Mouse (Mus musculus) limb, embryonic 13.5 days (tissue): ENCODE measurements at regions not wholly inside any gene's neighbourhood (a gene's known extent, or its start where the extent isn't known, plus 50 kb on each side); places are given as distances from the start of the nearest gene placed in this dataset.

Source experiments
- ATAC-seq: fragments of 200-750 bp; cut with Nextera tagmentation; 2 replicates; pipeline ENCODE4 v1.8.0; 2017; ENCODE audit warnings: low read depth, moderate number of reproducible peaks, moderate TSS enrichment; ENCODE audit not compliant: low FRiP score
- H3K27ac ChIP-seq: fragments of 300-500 bp; sonication (generic); 2 replicates; pipeline ENCODE4 v1.5.1; 2015; ENCODE audit warnings: inconsistent platforms, mild to moderate bottlenecking, moderate library complexity
- H3K27me3 ChIP-seq: fragments of 300-500 bp; sonication (generic); 2 replicates; pipeline ENCODE4 v1.6.1; 2015; ENCODE audit warnings: mild to moderate bottlenecking, inconsistent platforms
- H3K36me3 ChIP-seq: fragments of 300-500 bp; sonication (generic); 2 replicates; pipeline ENCODE4 v1.6.1; 2015; ENCODE audit warnings: inconsistent platforms, mild to moderate bottlenecking, moderate library complexity
- H3K4me1 ChIP-seq: fragments of 300-500 bp; sonication (generic); 2 replicates; pipeline ENCODE4 v1.6.1; 2015; ENCODE audit warnings: inconsistent platforms
- H3K4me2 ChIP-seq: fragments of 300-500 bp; sonication (generic); replicated peaks from 2 replicates; pipeline ENCODE4 v1.6.1; 2015; ENCODE audit warnings: inconsistent platforms, mild to moderate bottlenecking, moderate library complexity
- H3K4me3 ChIP-seq: fragments of 300-500 bp; sonication (generic); 2 replicates; pipeline ENCODE4 v1.5.1; 2015; ENCODE audit warnings: moderate library complexity, mild to moderate bottlenecking, inconsistent platforms
- H3K9ac ChIP-seq: fragments of 300-500 bp; sonication (generic); 2 replicates; pipeline ENCODE4 v1.6.1; 2015; ENCODE audit warnings: mild to moderate bottlenecking, inconsistent platforms
- H3K9me3 ChIP-seq: fragments of 300-500 bp; sonication (generic); 2 replicates; pipeline ENCODE4 v1.6.1; 2016; ENCODE audit warnings: inconsistent platforms
- WGBS: fragments of 180-500 bp; shearing (Covaris S2); methylation state at CpG from one replicate; pipeline ENCODE4 v1.1.7; 2015; 5-methylcytosine and 5-hydroxymethylcytosine counted together

DNA sequence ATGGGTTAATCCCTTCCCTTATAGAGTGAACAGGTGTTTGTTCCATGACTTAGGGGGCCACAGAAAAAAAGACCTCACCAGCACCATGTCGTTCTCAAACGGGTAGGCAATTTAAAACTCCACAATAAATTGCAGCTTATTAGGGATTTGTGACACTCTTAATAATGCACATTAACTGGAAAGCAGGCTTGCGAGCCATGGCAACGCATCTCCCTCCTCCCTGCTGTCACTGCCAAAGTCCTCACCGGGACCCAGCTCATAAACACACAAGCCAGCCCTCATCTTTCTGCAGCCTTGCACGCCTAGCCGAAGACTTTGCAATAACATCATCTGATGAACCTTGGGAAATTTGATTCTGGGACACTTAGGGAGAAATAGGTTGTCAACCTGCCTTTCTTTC is 152.3 kb upstream of the Dio3 start:
- no peaks in the 10 kb centered on the region for H3K4me1 ChIP-seq
- H3K27ac ChIP-seq: no peak overlapping the region
- ATAC-seq: no peak
- no peaks in the 10 kb centered on the region for H3K9me3 ChIP-seq
- H3K4me2 ChIP-seq: no peak overlapping the region
- no peak overlapping the region for H3K9ac ChIP-seq
- peaks cover 33% of the 10 kb centered on the region for H3K27me3 ChIP-seq
- no peak overlapping the region for H3K4me3 ChIP-seq
- H3K36me3 ChIP-seq: no peaks in the 10 kb centered on the region
- 48% methylated on average over 7 of the region's 7 CpGs for WGBS

DNA sequence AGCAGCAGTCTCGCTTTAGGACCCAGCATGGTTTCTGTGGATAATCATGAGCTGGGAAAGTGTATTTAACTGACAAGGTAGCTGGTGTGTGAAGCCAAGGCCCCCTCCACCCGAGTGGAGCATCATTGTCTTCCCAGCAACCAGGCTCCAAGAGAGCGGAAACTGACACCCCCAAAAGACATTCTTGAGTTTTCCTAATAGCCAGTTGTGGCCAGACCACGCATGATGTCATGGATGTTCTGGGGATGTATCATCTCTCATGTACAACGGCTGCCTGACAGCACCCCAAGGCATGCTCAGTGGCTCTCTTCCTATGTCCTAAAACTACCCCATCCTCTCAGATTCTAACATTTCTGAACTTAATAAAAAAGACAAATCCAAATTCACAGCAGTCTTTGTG is 133.5 kb upstream of the Dio3 start:
- Histone ChIP-seq H3K9me3 (peaks cover 5% of the 10 kb centered on the region), H3K4me2 (no peak overlapping the region), H3K36me3 (no peaks in the 10 kb centered on the region), H3K27me3 (peaks cover 70% of the 10 kb centered on the region), H3K4me1 (no peaks in the 10 kb centered on the region), H3K9ac (no peak overlapping the region), H3K4me3 (no peak overlapping the region), H3K27ac (no peak overlapping the region)
- ATAC-seq: no peak
- 78% methylated on average over 5 of the region's 5 CpGs for WGBS

DNA sequence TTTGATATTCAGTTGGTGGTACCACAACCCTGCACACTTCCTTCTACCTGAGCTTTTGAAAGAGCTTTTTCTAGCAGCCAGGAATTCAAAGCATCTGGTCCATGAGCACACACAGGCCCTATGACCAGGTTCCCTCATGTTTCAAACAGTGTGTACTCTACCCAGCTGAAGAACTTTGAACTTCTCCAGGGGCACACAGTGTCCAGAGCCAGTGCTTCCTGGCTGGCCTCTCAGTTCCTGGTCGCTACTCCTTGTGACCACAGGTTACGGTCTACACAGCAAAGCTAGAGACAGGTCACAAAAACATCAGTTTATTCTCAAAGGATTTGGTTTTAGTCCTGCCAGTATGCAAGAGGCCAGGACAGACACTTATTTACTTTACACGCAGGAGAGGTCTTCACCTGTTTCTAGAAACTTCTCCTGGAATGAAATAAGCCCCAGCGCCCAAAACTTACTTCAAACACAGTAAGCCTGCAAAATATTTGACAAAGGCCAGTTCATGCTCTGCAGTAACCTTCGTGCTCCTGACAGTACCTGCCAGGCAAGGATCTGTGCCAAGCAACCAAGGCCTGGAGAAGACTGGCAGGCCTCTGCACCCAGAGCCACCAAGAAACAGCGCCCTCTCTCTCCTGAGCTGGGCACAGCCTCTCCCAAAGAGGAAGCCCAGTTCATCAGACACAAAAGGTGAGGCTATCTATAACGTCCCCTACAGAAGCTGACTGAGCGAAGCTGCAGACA is 124.5 kb upstream of the Dio3 start:
- peaks cover 78% of the 10 kb centered on the region for H3K27me3 ChIP-seq
- H3K9me3 ChIP-seq: peaks cover 5% of the 10 kb centered on the region
- H3K4me1 ChIP-seq: peaks cover 35% of the 10 kb centered on the region
- no peak overlapping the region for H3K27ac ChIP-seq
- no peaks in the 10 kb centered on the region for H3K36me3 ChIP-seq
- 87% methylated on average over 8 of the region's 8 CpGs for WGBS
- no peak overlapping the region for H3K4me2 ChIP-seq
- ATAC-seq: no peak
- H3K4me3 ChIP-seq: no peak overlapping the region
- no peak overlapping the region for H3K9ac ChIP-seq

DNA sequence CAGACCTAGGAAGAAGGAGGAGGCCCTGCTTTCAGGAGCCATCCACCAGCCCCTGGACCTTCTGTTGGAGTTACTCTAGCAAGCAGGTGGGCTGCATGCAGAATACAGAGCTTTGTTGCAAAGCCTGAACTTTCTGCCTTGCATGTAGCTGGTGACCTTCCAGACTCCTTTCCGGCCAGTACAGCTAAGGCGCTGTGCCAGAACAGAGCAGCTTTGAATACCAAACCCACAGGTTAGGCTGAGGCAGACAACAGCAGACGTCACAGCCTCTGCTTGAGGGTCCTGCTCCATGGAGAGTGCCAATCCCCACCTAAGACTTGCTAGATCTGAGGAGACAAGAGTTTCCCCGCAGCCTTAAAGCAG is 123.9 kb upstream of the Dio3 start:
- no peak for ATAC-seq
- 68% methylated on average over 4 of the region's 4 CpGs for WGBS

DNA sequence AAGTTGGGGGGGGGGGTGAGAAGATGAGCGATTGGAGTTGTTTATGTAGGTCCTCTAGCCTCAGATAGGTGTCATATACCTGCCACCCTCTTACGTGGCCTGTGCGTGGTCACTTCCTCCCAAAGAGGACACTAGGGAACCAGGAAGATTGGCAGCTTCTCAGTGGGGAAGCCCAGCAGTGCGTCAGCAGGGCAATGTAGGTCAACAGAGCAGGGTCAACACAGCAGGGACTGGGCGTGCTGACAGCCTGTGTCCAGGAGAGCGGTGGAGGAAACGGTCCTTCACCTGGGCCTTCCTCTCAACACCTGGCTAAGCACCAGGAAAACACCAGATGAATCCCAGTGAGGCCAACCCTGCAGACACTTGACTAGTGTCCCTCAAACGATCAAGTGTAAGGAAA is 122.4 kb upstream of the Dio3 start:
- 23% methylated on average over 8 of the region's 8 CpGs for WGBS
- Histone ChIP-seq H3K4me2 (0 out of 2 replicates have a peak overlapping the region, but pooled peaks have one; percentile 14), H3K27me3 (peaks cover 91% of the 10 kb centered on the region), H3K36me3 (no peaks in the 10 kb centered on the region), H3K27ac (no peak overlapping the region), H3K4me3 (no peak overlapping the region), H3K4me1 (peaks cover 35% of the 10 kb centered on the region), H3K9ac (no peak overlapping the region), H3K9me3 (no peaks in the 10 kb centered on the region)
- ATAC-seq: no peak

More for the DNA sequence above, 123.9 kb upstream of the Dio3 start:
- Histone ChIP-seq H3K9ac (no peak overlapping the region), H3K4me2 (no peak overlapping the region), H3K9me3 (no peaks in the 10 kb centered on the region; the same call in 1 of the 2 replicates), H3K36me3 (no peaks in the 10 kb centered on the region), H3K27ac (no peak overlapping the region), H3K27me3 (peaks cover 83% of the 10 kb centered on the region), H3K4me3 (no peak overlapping the region), H3K4me1 (peaks cover 35% of the 10 kb centered on the region)

DNA sequence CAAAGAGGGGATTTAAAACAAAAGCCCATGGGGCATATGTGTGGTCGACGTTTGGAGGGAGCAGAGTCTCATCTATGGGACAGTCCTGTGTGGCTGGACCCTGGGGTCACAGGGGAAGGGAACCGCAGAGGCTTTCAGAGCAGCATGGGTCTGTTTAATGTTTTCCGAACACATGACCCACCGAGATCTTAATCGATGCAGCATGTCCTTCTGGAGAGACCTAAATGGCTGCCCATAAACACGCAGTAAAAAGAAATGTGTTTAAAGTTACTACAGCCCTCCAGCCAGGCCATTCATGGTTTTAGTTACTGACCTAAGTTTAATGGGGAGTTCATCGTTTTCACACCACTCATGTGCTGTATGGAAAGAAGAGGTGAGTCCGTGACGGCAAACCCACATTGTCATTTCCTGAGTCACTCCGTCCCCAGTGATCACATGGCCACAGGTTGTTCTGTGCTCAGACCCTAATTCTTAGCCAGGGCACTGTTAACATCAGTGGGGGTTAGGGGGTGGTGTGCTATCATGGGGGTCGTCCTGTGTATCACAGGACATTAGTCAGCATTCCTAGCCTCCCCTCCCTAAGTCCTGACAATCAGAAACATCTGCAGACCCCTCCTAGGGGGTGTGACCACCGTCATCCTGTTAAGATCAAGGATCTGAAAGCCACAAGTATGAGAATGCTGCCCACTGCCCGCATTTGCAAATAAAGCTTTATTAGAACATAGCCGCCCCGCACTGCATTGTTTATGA is 120.7 kb upstream of the Dio3 start:
- Histone ChIP-seq H3K4me3 (no peak overlapping the region), H3K9ac (no peak overlapping the region), H3K36me3 (no peaks in the 10 kb centered on the region), H3K9me3 (no peaks in the 10 kb centered on the region), H3K27ac (no peak overlapping the region), H3K27me3 (peaks cover 91% of the 10 kb centered on the region), H3K4me2 (peak overlapping the region; percentile 35), H3K4me1 (peaks cover 35% of the 10 kb centered on the region)
- 14% methylated on average over 16 of the region's 16 CpGs for WGBS
- peak; percentile 57 for ATAC-seq

DNA sequence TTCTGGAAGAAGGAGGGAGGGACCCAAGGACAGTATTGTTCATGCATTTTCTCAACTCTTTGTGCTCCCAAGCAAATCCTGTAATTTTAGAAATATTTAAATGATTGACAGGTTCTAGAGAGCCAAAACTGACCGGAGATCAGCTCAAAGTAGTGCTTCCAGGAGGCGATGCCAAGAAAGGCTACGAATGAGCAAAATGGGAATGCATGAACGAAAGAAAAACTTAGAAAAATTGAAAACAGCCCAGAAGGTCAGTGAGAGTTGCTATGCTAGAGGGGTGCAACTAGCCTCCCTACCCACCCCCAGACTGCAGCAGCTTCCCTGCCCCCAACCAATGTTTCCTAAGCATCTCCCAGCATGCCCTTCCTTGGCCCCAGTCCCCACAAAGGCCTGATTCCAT is 117.6 kb upstream of the Dio3 start:
- no peaks in the 10 kb centered on the region for H3K9me3 ChIP-seq
- WGBS: 87% methylated on average over 4 of the region's 4 CpGs
- H3K9ac ChIP-seq: no peak overlapping the region
- H3K4me1 ChIP-seq: peaks cover 24% of the 10 kb centered on the region
- H3K4me2 ChIP-seq: no peak overlapping the region
- H3K27ac ChIP-seq: no peak overlapping the region
- ATAC-seq: no peak
- no peaks in the 10 kb centered on the region for H3K36me3 ChIP-seq
- H3K27me3 ChIP-seq: peaks cover 93% of the 10 kb centered on the region
- H3K4me3 ChIP-seq: no peak overlapping the region

DNA sequence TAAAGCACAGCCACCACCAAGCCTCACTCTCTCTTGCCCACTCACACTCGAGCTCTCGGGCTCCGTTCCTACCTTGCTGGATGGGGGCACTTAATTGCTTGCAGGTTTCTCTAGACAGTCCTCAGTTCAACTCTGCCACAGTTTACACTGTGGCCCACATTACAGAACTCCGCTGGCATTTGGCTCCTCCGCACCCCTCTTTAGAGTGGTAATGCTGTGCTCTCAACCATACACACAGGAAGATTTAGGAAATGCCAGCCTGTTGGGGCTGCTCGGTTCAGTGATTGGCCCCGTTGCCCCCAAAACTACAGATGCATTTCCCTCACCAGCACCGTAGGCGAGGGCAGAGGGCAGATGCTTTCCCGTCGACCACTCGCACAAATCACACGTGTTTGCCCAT is 113.4 kb upstream of the Dio3 start:
- H3K27ac ChIP-seq: no peak overlapping the region
- H3K9ac ChIP-seq: no peak overlapping the region
- ATAC-seq: no peak
- H3K4me2 ChIP-seq: no peak overlapping the region
- H3K4me1 ChIP-seq: no peaks in the 10 kb centered on the region
- 71% methylated on average over 13 of the region's 13 CpGs for WGBS
- H3K27me3 ChIP-seq: peaks cover 100% of the 10 kb centered on the region
- H3K36me3 ChIP-seq: no peaks in the 10 kb centered on the region
- no peaks in the 10 kb centered on the region for H3K9me3 ChIP-seq
- H3K4me3 ChIP-seq: no peak overlapping the region

DNA sequence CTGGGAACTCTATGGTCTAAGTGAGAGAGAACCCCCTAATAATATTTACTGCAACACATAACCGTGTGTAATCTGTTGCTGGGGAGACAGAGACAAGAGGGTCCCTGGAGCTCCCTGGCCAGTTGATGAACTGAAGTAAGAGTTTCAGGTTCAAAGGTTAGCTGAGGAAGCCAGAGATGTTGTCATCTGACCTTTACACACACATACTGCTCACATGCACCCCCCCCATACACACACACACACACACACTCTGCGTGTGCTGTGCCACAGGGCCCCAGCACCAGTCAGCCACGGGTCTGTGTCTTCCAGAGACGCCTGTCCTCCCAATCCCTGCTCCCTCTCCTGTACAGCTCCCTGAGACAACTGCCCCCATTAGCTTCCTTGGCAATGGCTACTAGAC is 110.5 kb upstream of the Dio3 start:
- Histone ChIP-seq H3K4me3 (no peak overlapping the region), H3K9ac (no peak overlapping the region), H3K36me3 (no peaks in the 10 kb centered on the region), H3K4me2 (no peak overlapping the region), H3K27me3 (peaks cover 99% of the 10 kb centered on the region), H3K4me1 (no peaks in the 10 kb centered on the region), H3K9me3 (no peaks in the 10 kb centered on the region), H3K27ac (no peak overlapping the region)
- ATAC-seq: no peak
- 63% methylated on average over 4 of the region's 4 CpGs for whole genome bisulfite sequencing

DNA sequence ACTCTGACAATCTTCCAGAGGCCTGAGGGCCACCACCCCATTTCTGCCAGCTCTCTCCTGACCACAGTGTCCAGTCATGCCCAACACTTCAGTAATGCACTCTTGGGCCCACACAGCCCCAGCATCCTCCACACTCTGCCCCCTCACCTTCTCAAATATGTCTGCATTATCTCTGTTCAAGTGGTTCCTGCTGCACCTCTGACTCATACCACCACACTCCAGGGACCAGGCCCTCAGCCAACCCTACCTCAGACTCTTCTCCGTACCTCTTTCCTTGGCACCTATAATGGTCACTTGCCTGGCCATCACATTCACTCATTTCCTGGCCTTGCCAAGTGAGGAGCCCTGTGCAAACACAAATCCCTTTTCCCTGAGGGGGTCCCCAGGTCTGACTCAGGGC is 109.6 kb upstream of the Dio3 start:
- H3K27ac ChIP-seq: no peak overlapping the region
- no peaks in the 10 kb centered on the region for H3K36me3 ChIP-seq
- peaks cover 99% of the 10 kb centered on the region for H3K27me3 ChIP-seq
- no peaks in the 10 kb centered on the region for H3K9me3 ChIP-seq
- no peak overlapping the region for H3K4me2 ChIP-seq
- no peak for ATAC-seq
- 89% methylated on average over 1 of the region's 1 CpGs for WGBS
- H3K4me3 ChIP-seq: no peak overlapping the region
- no peak overlapping the region for H3K9ac ChIP-seq
- no peaks in the 10 kb centered on the region for H3K4me1 ChIP-seq

DNA sequence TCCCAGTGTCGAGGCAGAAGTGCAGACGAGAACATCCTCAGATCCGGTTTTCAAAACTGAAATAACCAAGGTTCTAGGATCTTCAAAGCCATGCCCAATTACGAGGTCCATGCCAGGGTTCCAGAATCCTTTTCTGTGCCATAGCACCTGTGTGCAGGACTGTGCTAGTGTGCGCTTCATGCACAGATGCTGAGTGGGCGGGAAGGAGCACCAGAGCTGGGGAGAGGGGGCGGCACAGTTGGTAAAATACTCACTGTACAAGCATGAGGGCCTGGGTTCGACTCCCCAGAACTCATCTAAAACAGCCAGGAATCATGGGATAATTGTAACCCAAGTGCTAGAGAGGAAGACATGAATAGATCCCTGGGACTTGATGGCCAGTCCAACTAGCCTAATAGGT is 108.4 kb upstream of the Dio3 start:
- H3K4me1 ChIP-seq: no peaks in the 10 kb centered on the region
- peaks cover 97% of the 10 kb centered on the region for H3K27me3 ChIP-seq
- no peak overlapping the region for H3K27ac ChIP-seq
- no peak for ATAC-seq
- H3K4me3 ChIP-seq: no peak overlapping the region
- H3K9me3 ChIP-seq: no peaks in the 10 kb centered on the region
- no peak overlapping the region for H3K4me2 ChIP-seq
- H3K36me3 ChIP-seq: no peaks in the 10 kb centered on the region
- no peak overlapping the region for H3K9ac ChIP-seq
- 88% methylated on average over 8 of the region's 8 CpGs for WGBS

DNA sequence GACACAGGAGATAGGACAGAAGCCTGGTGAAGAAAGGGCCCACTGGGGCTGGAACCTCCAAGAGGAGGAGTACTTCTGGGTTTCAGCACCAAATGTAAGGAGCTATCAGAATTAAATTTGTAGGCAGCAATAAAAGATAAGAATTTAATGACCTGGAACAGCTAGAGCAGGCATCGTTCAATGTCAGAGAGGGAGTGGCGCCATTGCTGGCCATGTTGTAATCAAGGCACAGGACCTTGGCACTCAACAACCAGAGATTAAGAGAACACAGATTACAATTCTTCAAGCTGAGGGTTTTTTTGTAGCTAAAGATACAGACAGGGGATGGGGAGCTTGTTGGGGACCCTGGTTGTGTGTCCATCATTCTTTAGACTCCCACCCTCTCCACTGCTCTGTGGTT is 101.0 kb upstream of the Dio3 start:
- no peaks in the 10 kb centered on the region for H3K36me3 ChIP-seq
- no peak overlapping the region for H3K4me3 ChIP-seq
- peaks cover 89% of the 10 kb centered on the region for H3K27me3 ChIP-seq
- H3K4me2 ChIP-seq: no peak overlapping the region
- 81% methylated on average over 2 of the region's 2 CpGs for WGBS
- no peaks in the 10 kb centered on the region for H3K4me1 ChIP-seq
- ATAC-seq: no peak
- no peak overlapping the region for H3K27ac ChIP-seq
- H3K9me3 ChIP-seq: peaks cover 6% of the 10 kb centered on the region; the same call in 1 of the 2 replicates
- H3K9ac ChIP-seq: no peak overlapping the region
